17 mouse cellular contexts compared by ENCODE assay signal in the genomic region with DNA sequence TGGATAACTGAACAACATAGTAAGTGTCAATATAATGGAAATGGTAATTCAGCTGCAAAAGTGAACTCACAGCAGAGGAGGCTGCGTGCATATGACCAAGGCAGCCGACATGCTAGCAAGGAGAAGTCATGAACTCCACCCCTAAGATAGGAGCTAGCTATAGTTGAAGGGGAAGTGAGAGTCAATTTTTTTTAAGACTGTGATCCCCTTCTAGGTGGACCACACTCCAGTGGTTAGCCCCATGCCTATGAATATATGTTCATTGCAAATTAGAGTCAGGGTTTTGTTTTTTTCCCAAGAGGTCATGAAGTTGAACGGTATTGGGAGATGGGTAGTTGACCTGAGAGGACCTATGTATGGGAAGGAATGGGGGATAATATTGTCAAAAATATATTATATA.
DNase-seq lines count a peak whose midpoint lies in the region; TF ChIP-seq lines count a peak whose summit lies in the region.
"Had no signal": no experiment of that assay in that cellular context is flagged by ENCODE, and none has a peak within 500 bp of the region (broad histone marks: within the 10 kb centered on the region; RNA-seq: fewer than 3 reads in every experiment).

No protein-coding gene starts in this region.

- no peak overlapping the region for H3K4me2 ChIP-seq in CH12.LX (ENCODE audit: insufficient read depth, low read depth, poor library complexity, severe bottlenecking)

- dilution Hi-C loops in CH12.LX (cut with MboI; ENCODE audit: extremely low pct_ligation_motif_present, extremely low pct_unique_long_range_greater_than_20kb, low sequenced_read_pairs), result no loop called here

- DNase-seq in A20 (ENCODE audit: low read depth, low spot score) (peak; percentile 40), CH12.LX (ENCODE audit: extremely low read depth) (peak; percentile 34)
- no peak for DNase-seq in lung, postnatal 25 days (ENCODE audit: low spot score)
- no peak for DNase-seq in right cerebral cortex, adult 18-20 months
- DNase-seq: adrenal gland, adult 2 months; adrenal gland, adult 8-10 months; adrenal gland, postnatal 10 days; adrenal gland, postnatal 14 days; adrenal gland, postnatal 25 days; adrenal gland, postnatal 36 days; B cell, adult 2 months; cerebellum, adult 11 months; cerebellum, adult 11-12 months; cerebellum, adult 18-20 months; cerebellum, adult 2 months; cerebellum, adult 8-10 months had no signal

- no peaks in the 10 kb centered on the region for H3K9me3 ChIP-seq in CH12.LX (replicated peaks; ENCODE audit: low read length)
- H3K9me3 ChIP-seq: G1E had no signal

- peak; percentile 45; the same call in 1 of the 2 replicates for TF ChIP-seq EP300 in CH12.LX (IDR thresholded peaks at IDR 0.05; ENCODE audit: low read length)

- no peak overlapping the region for H3K9ac ChIP-seq in CH12.LX (ENCODE audit: insufficient read depth, low read depth)

- no peak for TF ChIP-seq CTCF in CH12.LX (conservative IDR thresholded peaks at IDR 0.05 in 1 of 2, IDR thresholded peaks at IDR 0.05 in 1 of 2; ENCODE audit: low read depth in 2 of 2, low read length in 2 of 2)

- no peaks in the 10 kb centered on the region for H3K79me2 ChIP-seq in CH12.LX (replicated peaks; ENCODE audit: control insufficient read depth, extremely low read depth, insufficient read depth, poor library complexity, severe bottlenecking)

- no peak overlapping the region for H3K27ac ChIP-seq in CH12.LX (ENCODE audit: insufficient read depth, low read depth)

- no peak for TF ChIP-seq POLR2A in CH12.LX (IDR thresholded peaks at IDR 0.05; ENCODE audit: low read depth, low read length)

- no peaks in the 10 kb centered on the region for H3K27me3 ChIP-seq in CH12.LX (replicated peaks)

- H3K4me1 ChIP-seq in CH12.LX (ENCODE audit: control insufficient read depth in 1 of 2, insufficient read depth in 2 of 2), result peaks cover 2 to 13% of the 10 kb centered on the region in 2 experiments; a peak in 3 of 4 replicates

- in situ Hi-C loops in CH12.LX (cut with MboI; ENCODE audit: low pct_ligation_motif_present, low pct_unique_long_range_greater_than_20kb, low sequenced_read_pairs), result no loop called here

- no peak overlapping the region for H3K4me3 ChIP-seq in CH12.LX (replicated peaks in 1 of 3; ENCODE audit: low read depth in 2 of 3, low read length in 2 of 3, poor library complexity in 1 of 3)

- no peaks in the 10 kb centered on the region for H3K36me3 ChIP-seq in CH12.LX (replicated peaks in 1 of 2; ENCODE audit: control insufficient read depth in 1 of 2, insufficient read depth in 1 of 2, low read length in 1 of 2)
- H3K36me3 ChIP-seq: G1E had no signal

- no peak for TF ChIP-seq RAD21 in CH12.LX (IDR thresholded peaks at IDR 0.05; ENCODE audit: low read depth, low read length)

TF ChIP-seq in CH12.LX, 34 proteins besides CTCF, POLR2A, EP300 and RAD21:
- TF ChIP-seq CHD1 (IDR thresholded peaks at IDR 0.05; ENCODE audit: low read depth, low read length) (no peak), PAX5 (IDR thresholded peaks at IDR 0.05; ENCODE audit: low read length) (no peak), ZNF384 (IDR thresholded peaks at IDR 0.05; ENCODE audit: low read depth, low read length) (peak; percentile 91), IRF4 (IDR thresholded peaks at IDR 0.05; ENCODE audit: low read depth, low read length) (peak; percentile 85), MAX (IDR thresholded peaks at IDR 0.05; ENCODE audit: low read length) (no peak), BHLHE40 (IDR thresholded peaks at IDR 0.05; ENCODE audit: low read depth, low read length) (no peak), SMC3 (IDR thresholded peaks at IDR 0.05; ENCODE audit: low read depth, low read length) (no peak), MAZ (IDR thresholded peaks at IDR 0.05; ENCODE audit: low read depth, low read length) (no peak), ETS1 (conservative IDR thresholded peaks at IDR 0.05; ENCODE audit: low read depth, low read length) (no peak)

Comparison
In these comparisons a context has a peak if more than half of its experiments do, and no peak if none do; other contexts are left out.
1. DNase-seq: peak in A20 (single experiment) and CH12.LX (single experiment); none in lung, postnatal 25 days (single experiment) and right cerebral cortex, adult 18-20 months (single experiment).